Mouse (Mus musculus): ENCODE measurements around the gene Irf2bpl. TPM values are rescaled to one million over a fixed set of nuclear protein-coding genes. Genes with fewer than 3 reads are reported as not detected.
A peak's percentile ranks its signal among the peaks of the same experiment; 100 is the strongest.

Gene Irf2bpl
- total and polyA plus RNA-seq, 3 experiments: 8.4 to 18.8 (median 11.0) TPM

- Histone ChIP-seq H3K4me1 (ENCODE audit: insufficient read depth, low read depth, low read length) (peaks cover 71% of the 10 kb centered on the region), H3K36me3 (replicated peaks) (no peaks in the 10 kb centered on the region), H3K27me3 (ENCODE audit: insufficient read depth, low read length) (no peaks in the 10 kb centered on the region), H3K9me3 (replicated peaks) (no peaks in the 10 kb centered on the region), H3K4me3 (ENCODE audit: low read depth, low read length) (peak overlapping the region; percentile 56; the same call in 1 of the 2 replicates)
- ATAC-seq (ENCODE audit: extremely low read depth, insufficient number of reproducible peaks, low FRiP score, poor library complexity, severe bottlenecking): 0 out of 2 replicates have a peak, but pooled peaks have one; percentile 10
- TF ChIP-seq TAL1 (conservative IDR thresholded peaks at IDR 0.05; ENCODE audit: low read depth, low read length) (no peak), GATA2 (IDR thresholded peaks at IDR 0.05; ENCODE audit: borderline replicate concordance, low read depth, low read length) (no peak), CTCF (IDR thresholded peaks at IDR 0.05; ENCODE audit: low read depth, low read length) (0 out of 2 replicates have a peak, but pooled peaks have one; percentile 2)
- DNase-seq (ENCODE audit: low spot score): no peak
Observed at GRCm38 (mm10) chr12:86918983-86919722, 34.6 kb upstream of the Irf2bpl start.

GRCm38 (mm10) chr12:86918361-86918967 is 33.9 kb upstream of the Irf2bpl start:
- peak; percentile 74 for DNase-seq (ENCODE audit: low spot score)
- ATAC-seq (ENCODE audit: extremely low read depth, insufficient number of reproducible peaks, low FRiP score, poor library complexity, severe bottlenecking): peak; percentile 79

GRCm38 (mm10) chr12:86916796-86917573 is 32.4 kb upstream of the Irf2bpl start:
- Histone ChIP-seq H3K27me3 (ENCODE audit: insufficient read depth, low read length) (no peaks in the 10 kb centered on the region), H3K4me1 (ENCODE audit: insufficient read depth, low read depth, low read length) (peaks cover 81% of the 10 kb centered on the region), H3K4me3 (ENCODE audit: low read depth, low read length) (no peak overlapping the region), H3K36me3 (replicated peaks) (no peaks in the 10 kb centered on the region), H3K9me3 (replicated peaks) (no peaks in the 10 kb centered on the region)
- ATAC-seq (ENCODE audit: extremely low read depth, insufficient number of reproducible peaks, low FRiP score, poor library complexity, severe bottlenecking) (no peak), DNase-seq (ENCODE audit: low spot score) (no peak)
- TF ChIP-seq CTCF (IDR thresholded peaks at IDR 0.05; ENCODE audit: low read depth, low read length): no peak
- TF ChIP-seq GATA1 (IDR thresholded peaks at IDR 0.05; ENCODE audit: borderline replicate concordance, low read length): no peak
- no peak for TF ChIP-seq POLR2AphosphoS5 (IDR thresholded peaks at IDR 0.05; ENCODE audit: insufficient replicate concordance, low read depth, low read length)
- no peak for TF ChIP-seq TAL1 (conservative IDR thresholded peaks at IDR 0.05; ENCODE audit: low read depth, low read length)
- TF ChIP-seq GATA2 (IDR thresholded peaks at IDR 0.05; ENCODE audit: borderline replicate concordance, low read depth, low read length): no peak

More at GRCm38 (mm10) chr12:86918361-86918967, 33.9 kb upstream of the Irf2bpl start:
- Histone ChIP-seq H3K36me3 (replicated peaks) (no peaks in the 10 kb centered on the region), H3K4me3 (ENCODE audit: low read depth, low read length) (peak overlapping the region; percentile 66; the same call in 1 of the 2 replicates), H3K27me3 (ENCODE audit: insufficient read depth, low read length) (no peaks in the 10 kb centered on the region), H3K4me1 (ENCODE audit: insufficient read depth, low read depth, low read length) (peaks cover 71% of the 10 kb centered on the region), H3K9me3 (replicated peaks) (no peaks in the 10 kb centered on the region)
- TF ChIP-seq POLR2AphosphoS5 (IDR thresholded peaks at IDR 0.05; ENCODE audit: insufficient replicate concordance, low read depth, low read length) (no peak), GATA1 (IDR thresholded peaks at IDR 0.05; ENCODE audit: borderline replicate concordance, low read length) (no peak), GATA2 (IDR thresholded peaks at IDR 0.05; ENCODE audit: borderline replicate concordance, low read depth, low read length) (no peak), CTCF (IDR thresholded peaks at IDR 0.05; ENCODE audit: low read depth, low read length) (no peak), TAL1 (conservative IDR thresholded peaks at IDR 0.05; ENCODE audit: low read depth, low read length) (no peak)

GRCm38 (mm10) chr12:86915617-86916016 is 31.0 kb upstream of the Irf2bpl start:
- DNase-seq (ENCODE audit: low spot score) (no peak), ATAC-seq (ENCODE audit: extremely low read depth, insufficient number of reproducible peaks, low FRiP score, poor library complexity, severe bottlenecking) (no peak)
- peaks cover 88% of the 10 kb centered on the region for H3K4me1 ChIP-seq (ENCODE audit: insufficient read depth, low read depth, low read length)
- no peaks in the 10 kb centered on the region for H3K36me3 ChIP-seq (replicated peaks)
- no peak overlapping the region; the same call in 1 of the 2 replicates for H3K4me3 ChIP-seq (ENCODE audit: low read depth, low read length)
- no peaks in the 10 kb centered on the region for H3K27me3 ChIP-seq (ENCODE audit: insufficient read depth, low read length)
- no peaks in the 10 kb centered on the region for H3K9me3 ChIP-seq (replicated peaks)
- TF ChIP-seq CTCF (IDR thresholded peaks at IDR 0.05; ENCODE audit: low read depth, low read length): no peak
- TF ChIP-seq GATA1 (IDR thresholded peaks at IDR 0.05; ENCODE audit: borderline replicate concordance, low read length): no peak
- no peak for TF ChIP-seq GATA2 (IDR thresholded peaks at IDR 0.05; ENCODE audit: borderline replicate concordance, low read depth, low read length)
- no peak for TF ChIP-seq POLR2AphosphoS5 (IDR thresholded peaks at IDR 0.05; ENCODE audit: insufficient replicate concordance, low read depth, low read length)
- no peak for TF ChIP-seq TAL1 (conservative IDR thresholded peaks at IDR 0.05; ENCODE audit: low read depth, low read length)

GRCm38 (mm10) chr12:86914756-86915155 is 30.2 kb upstream of the Irf2bpl start:
- H3K4me1 ChIP-seq (ENCODE audit: insufficient read depth, low read depth, low read length): peaks cover 92% of the 10 kb centered on the region
- no peaks in the 10 kb centered on the region for H3K27me3 ChIP-seq (ENCODE audit: insufficient read depth, low read length)
- peak; percentile 47 for DNase-seq (ENCODE audit: low spot score)
- no peaks in the 10 kb centered on the region for H3K36me3 ChIP-seq (replicated peaks)
- H3K9me3 ChIP-seq (replicated peaks): no peaks in the 10 kb centered on the region
- TF ChIP-seq GATA1 (IDR thresholded peaks at IDR 0.05; ENCODE audit: borderline replicate concordance, low read length) (no peak), POLR2AphosphoS5 (IDR thresholded peaks at IDR 0.05; ENCODE audit: insufficient replicate concordance, low read depth, low read length) (no peak), GATA2 (IDR thresholded peaks at IDR 0.05; ENCODE audit: borderline replicate concordance, low read depth, low read length) (no peak), TAL1 (conservative IDR thresholded peaks at IDR 0.05; ENCODE audit: low read depth, low read length) (no peak), CTCF (IDR thresholded peaks at IDR 0.05; ENCODE audit: low read depth, low read length) (no peak)
- H3K4me3 ChIP-seq (ENCODE audit: low read depth, low read length): peak overlapping the region; percentile 60; the same call in 1 of the 2 replicates
- ATAC-seq (ENCODE audit: extremely low read depth, insufficient number of reproducible peaks, low FRiP score, poor library complexity, severe bottlenecking): peak; percentile 51

Measured in G1E (cell line).